23 mouse cellular contexts compared by ENCODE assay signal in the genomic region with DNA sequence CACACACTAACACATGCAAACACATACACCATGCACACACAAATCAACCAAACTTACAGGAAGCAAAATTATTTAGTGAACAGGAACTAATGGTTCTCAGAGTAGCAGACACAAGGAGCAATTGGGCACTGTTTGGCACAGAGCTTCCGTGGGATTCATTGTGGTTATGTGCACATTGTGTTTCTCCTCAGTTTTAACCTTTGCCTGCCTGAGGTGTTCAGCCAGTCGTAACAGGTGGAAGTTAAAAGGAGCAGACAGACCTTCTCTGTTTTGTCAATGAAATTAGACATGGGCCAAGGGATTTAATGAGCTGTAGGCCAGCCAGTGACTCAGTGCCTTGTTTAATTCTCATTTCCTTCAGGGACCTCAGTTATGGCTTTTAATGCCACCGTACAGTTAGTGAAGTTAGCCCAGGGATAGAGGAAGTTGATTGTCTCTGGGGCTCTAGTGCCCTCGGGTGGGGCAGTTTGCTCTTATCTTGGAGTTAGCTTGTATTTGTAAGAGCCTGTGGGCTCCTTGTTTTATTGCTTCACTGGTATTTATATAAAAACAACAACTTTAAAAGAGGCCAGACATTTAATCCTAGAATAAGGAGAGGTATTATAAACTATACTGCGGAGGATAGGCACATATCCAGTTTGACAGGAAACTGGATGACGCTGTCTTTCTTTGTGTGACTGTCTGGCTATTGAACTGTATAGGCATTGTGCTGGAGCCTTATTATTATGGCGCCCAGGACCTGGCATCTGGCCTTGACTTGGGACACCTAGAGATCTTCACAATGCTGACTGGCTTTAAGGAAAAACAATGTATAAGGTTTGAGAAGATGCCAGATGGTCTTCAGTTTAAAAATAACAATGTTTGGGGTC. TPM values are rescaled to one million over a fixed set of nuclear protein-coding genes. Genes with fewer than 3 reads are reported as not detected.
DNase-seq lines count a peak whose midpoint lies in the region; ATAC-seq and TF ChIP-seq lines count a peak whose summit lies in the region.
"Had no signal": no experiment of that assay in that cellular context is flagged by ENCODE, and none has a peak within 500 bp of the region (broad histone marks: within the 10 kb centered on the region; RNA-seq: fewer than 3 reads in every experiment).

No protein-coding gene starts in this region.

- H3K36me3 ChIP-seq in kidney, postnatal 0 days (ENCODE audit: insufficient read depth, low read length): no peaks in the 10 kb centered on the region
- H3K36me3 ChIP-seq in intestine, embryonic 16.5 days (ENCODE audit: control insufficient read depth, insufficient read depth, low read length): no peaks in the 10 kb centered on the region
- no peaks in the 10 kb centered on the region for H3K36me3 ChIP-seq in hindbrain, postnatal 0 days (ENCODE audit: insufficient read depth, low read length)
- H3K36me3 ChIP-seq: forebrain, embryonic 10.5 days; heart, embryonic 13.5 days; midbrain, embryonic 13.5 days; neural tube, embryonic 13.5 days had no signal

- H3K4me2 ChIP-seq in kidney, postnatal 0 days (ENCODE audit: low read length): no peak overlapping the region
- no peak overlapping the region for H3K4me2 ChIP-seq in intestine, embryonic 16.5 days (ENCODE audit: low read depth, low read length)
- H3K4me2 ChIP-seq in hindbrain, postnatal 0 days (ENCODE audit: low read depth, low read length): no peak overlapping the region
- H3K4me2 ChIP-seq: heart, embryonic 13.5 days; hindbrain, embryonic 14.5 days; liver, embryonic 11.5 days; midbrain, embryonic 13.5 days; neural tube, embryonic 13.5 days had no signal

- no peaks in the 10 kb centered on the region for H3K9me3 ChIP-seq in kidney, postnatal 0 days (replicated peaks; ENCODE audit: low read length)
- H3K9me3 ChIP-seq in intestine, embryonic 16.5 days (ENCODE audit: control insufficient read depth, low read length): no peaks in the 10 kb centered on the region
- H3K9me3 ChIP-seq in hindbrain, postnatal 0 days (ENCODE audit: low read length): no peaks in the 10 kb centered on the region
- H3K9me3 ChIP-seq: forebrain, embryonic 10.5 days; midbrain, embryonic 13.5 days had no signal

- 0 out of 2 replicates have a peak, but pooled peaks have one; percentile 57 for ATAC-seq in kidney, postnatal 0 days (replicated peaks; ENCODE audit: low FRiP score, low read depth)
- peak; percentile 83 for ATAC-seq in intestine, embryonic 16.5 days
- no peak for ATAC-seq in hindbrain, postnatal 0 days
- ATAC-seq: midbrain, embryonic 13.5 days had no signal

- WGBS in kidney, postnatal 0 days: 46% methylated on average over 7 of the region's 7 CpGs
- 53% methylated on average over 7 of the region's 7 CpGs for whole genome bisulfite sequencing in intestine, embryonic 16.5 days
- WGBS in hindbrain, postnatal 0 days: 64% methylated on average over 7 of the region's 7 CpGs

- no peak overlapping the region for H3K27ac ChIP-seq in kidney, postnatal 0 days
- H3K27ac ChIP-seq in intestine, embryonic 16.5 days (ENCODE audit: low read length): no peak overlapping the region
- H3K27ac ChIP-seq in hindbrain, postnatal 0 days: no peak overlapping the region
- H3K27ac ChIP-seq: forebrain, embryonic 10.5 days; gastrocnemius, adult 2 months; heart, embryonic 13.5 days; hindbrain, embryonic 14.5 days; macrophage; midbrain, embryonic 13.5 days; neural tube, embryonic 13.5 days had no signal

- no peaks in the 10 kb centered on the region for H3K4me1 ChIP-seq in kidney, postnatal 0 days (replicated peaks; ENCODE audit: insufficient read depth, low read length)
- H3K4me1 ChIP-seq in intestine, embryonic 16.5 days (ENCODE audit: control insufficient read depth, insufficient read depth, low read length): 0 out of 2 replicates have a peak, but pooled peaks cover 5% of the 10 kb centered on the region
- H3K4me1 ChIP-seq in hindbrain, postnatal 0 days (ENCODE audit: insufficient read depth, low read length): no peaks in the 10 kb centered on the region
- H3K4me1 ChIP-seq: forebrain, embryonic 10.5 days; heart, embryonic 13.5 days; midbrain, embryonic 13.5 days; neural tube, embryonic 13.5 days had no signal

- DNase-seq in kidney, postnatal 0 days (ENCODE audit: low spot score): peak; percentile 19
- no peak for DNase-seq in kidney, adult 11 months
- DNase-seq in Muller cell, postnatal 12 days (ENCODE audit: inconsistent ontology term): peak; percentile 37
- no peak for DNase-seq in thymus, postnatal 0 days (ENCODE audit: low spot score)
- DNase-seq in hindbrain, postnatal 0 days (ENCODE audit: low spot score): no peak
- DNase-seq in thymus, postnatal 4 days: no peak
- DNase-seq: adrenal gland, postnatal 36 days; cerebellum, adult 11-12 months; cerebellum, postnatal 25 days; gastrocnemius, adult 2 months; heart, adult 11 months; kidney, adult 18-20 months; layer of hippocampus, adult 9-11 months; lung, adult 2 months; spleen, adult 18-20 months had no signal

- no peak for TF ChIP-seq CTCF in kidney, postnatal 0 days (IDR thresholded peaks at IDR 0.05; ENCODE audit: low read depth)
- TF ChIP-seq CTCF in hindbrain, postnatal 0 days (IDR thresholded peaks at IDR 0.05; ENCODE audit: low read depth): no peak

- H3K27me3 ChIP-seq in kidney, postnatal 0 days (ENCODE audit: insufficient read depth, low read length): no peaks in the 10 kb centered on the region
- H3K27me3 ChIP-seq in intestine, embryonic 16.5 days (replicated peaks; ENCODE audit: control insufficient read depth, insufficient read depth, low read length): no peaks in the 10 kb centered on the region
- no peaks in the 10 kb centered on the region for H3K27me3 ChIP-seq in hindbrain, postnatal 0 days (ENCODE audit: insufficient read depth, low read length)
- H3K27me3 ChIP-seq: heart, embryonic 13.5 days; midbrain, embryonic 13.5 days; neural tube, embryonic 13.5 days had no signal

- H3K9ac ChIP-seq in kidney, postnatal 0 days (ENCODE audit: low read depth, low read length): no peak overlapping the region
- H3K9ac ChIP-seq in intestine, embryonic 16.5 days (ENCODE audit: low read depth, low read length): no peak overlapping the region
- H3K9ac ChIP-seq in hindbrain, postnatal 0 days (replicated peaks; ENCODE audit: low read length): no peak overlapping the region
- H3K9ac ChIP-seq: heart, embryonic 13.5 days; hindbrain, embryonic 14.5 days; midbrain, embryonic 13.5 days; neural tube, embryonic 13.5 days had no signal

- H3K4me3 ChIP-seq in kidney, postnatal 0 days (replicated peaks; ENCODE audit: low read depth, low read length): no peak overlapping the region
- H3K4me3 ChIP-seq in intestine, embryonic 16.5 days (ENCODE audit: low read length): no peak overlapping the region
- no peak overlapping the region for H3K4me3 ChIP-seq in hindbrain, postnatal 0 days (ENCODE audit: low read length)
- H3K4me3 ChIP-seq: forebrain, embryonic 10.5 days; gastrocnemius, adult 2 months; heart, embryonic 13.5 days; midbrain, embryonic 13.5 days; neural tube, embryonic 13.5 days had no signal

RNA-seq across cellular contexts. Expression of gene Mfsd4a, which starts 17.6 kb away (rescaled TPM):
- polyA plus RNA-seq in kidney, postnatal 0 days (2015; fragmentation: Nextera tagmentation; extraction: Ambion mirVana): 25.1 and 27.3 TPM in 2 replicates
- polyA plus RNA-seq in intestine, embryonic 16.5 days (2015; fragmentation: Nextera tagmentation; extraction: Ambion mirVana): 8.7 and 10.1 TPM in 2 replicates
- 15.0 and 17.1 TPM in 2 replicates for polyA plus RNA-seq in thymus, postnatal 0 days (2015; fragmentation: Nextera tagmentation; extraction: Ambion mirVana)
- total RNA-seq in hindbrain, postnatal 0 days (2014; rRNA removed): 5.8 and 10.2 TPM in 2 replicates
- polyA plus RNA-seq in hindbrain, postnatal 0 days (2015; fragmentation: Nextera tagmentation; extraction: Ambion mirVana): 8.4 and 9.1 TPM in 2 replicates

RNA-seq across cellular contexts. Expression of gene Cdk18, which starts 54.1 kb away (rescaled TPM):
- 10.3 and 11.7 TPM in 2 replicates for polyA plus RNA-seq in kidney, postnatal 0 days (2015; fragmentation: Nextera tagmentation; extraction: Ambion mirVana)
- 16.9 and 20.2 TPM in 2 replicates for polyA plus RNA-seq in intestine, embryonic 16.5 days (2015; fragmentation: Nextera tagmentation; extraction: Ambion mirVana)
- 1.7 and 1.9 TPM in 2 replicates for polyA plus RNA-seq in thymus, postnatal 0 days (2015; fragmentation: Nextera tagmentation; extraction: Ambion mirVana)
- total RNA-seq in hindbrain, postnatal 0 days (2014; rRNA removed): 2.7 and 4.1 TPM in 2 replicates
- 1.0 and 1.6 TPM in 2 replicates for polyA plus RNA-seq in hindbrain, postnatal 0 days (2015; fragmentation: Nextera tagmentation; extraction: Ambion mirVana)

Comparison
In these comparisons a context has a peak if more than half of its experiments do, and no peak if none do; other contexts are left out.
1. DNase-seq: peak in kidney, postnatal 0 days (single experiment) and Muller cell, postnatal 12 days (single experiment); none in kidney, adult 11 months (single experiment), thymus, postnatal 0 days (single experiment), hindbrain, postnatal 0 days (single experiment) and thymus, postnatal 4 days (single experiment).